Mouse (Mus musculus): ENCODE results near the gene Cry1. TPM values are rescaled to one million over a fixed set of nuclear protein-coding genes. Genes with fewer than 3 reads are reported as not detected.

Gene Cry1
- total RNA-seq, 1 experiment from 2014 or later, result 11.9 TPM

Other genes with a start within 250 kb of the Cry1 start
- gene Fhl4, start 82.6 kb downstream of the Cry1 start, total RNA-seq (2017), result 0.32 to 0.97 TPM in 2 of 3 replicates, not detected in the other
- 6.5 to 16.3 TPM (median 9.9 TPM) in 3 replicates for gene Tmem263, start 82.4 kb downstream of the Cry1 start, total RNA-seq (2017)
- gene Mterf2, start 57.0 kb downstream of the Cry1 start, total RNA-seq (2017), result 3.7 to 34.9 TPM (median 28.0 TPM) in 3 replicates
- gene Btbd11, start 201.8 kb upstream of the Cry1 start, total RNA-seq (2017), result 1.6 to 7.7 TPM (median 1.8 TPM) in 3 replicates

All from monocyte, adult 5-6 weeks (primary cell).